ENCODE assay signal across 31 mouse cellular contexts in genomic region chr11:79526549-79526948, GRCm38 (mm10). TPM values are rescaled to one million over a fixed set of nuclear protein-coding genes. Genes with fewer than 3 reads are reported as not detected.
DNase-seq lines count a peak whose midpoint lies in the region; ATAC-seq and TF ChIP-seq lines count a peak whose summit lies in the region.
"Had no signal": no experiment of that assay in that cellular context is flagged by ENCODE, and none has a peak within 500 bp of the region (broad histone marks: within the 10 kb centered on the region; RNA-seq: fewer than 3 reads in every experiment).

No protein-coding gene starts in this region.

- no peak overlapping the region for H3K27ac ChIP-seq in heart, postnatal 0 days (ENCODE audit: low read depth)
- H3K27ac ChIP-seq in liver, embryonic 15.5 days (replicated peaks), result 0 out of 2 replicates have a peak overlapping the region, but pooled peaks have one; percentile 78
- H3K27ac ChIP-seq in MEL (ENCODE audit: control insufficient read depth, low read depth, low read length), result peak overlapping the region; percentile 80
- peak overlapping the region; percentile 98 for H3K27ac ChIP-seq in macrophage
- no peak overlapping the region for H3K27ac ChIP-seq in lung, postnatal 0 days (ENCODE audit: low read length)
- H3K27ac ChIP-seq: forebrain, embryonic 13.5 days; hindbrain, embryonic 10.5 days; hindbrain, embryonic 15.5 days; limb, embryonic 13.5 days; neural tube, embryonic 12.5 days had no signal

- H3K36me3 ChIP-seq in heart, postnatal 0 days (replicated peaks; ENCODE audit: control insufficient read depth, insufficient read depth, low read length), result peaks cover 4% of the 10 kb centered on the region; the same call in 1 of the 2 replicates
- H3K36me3 ChIP-seq in liver, embryonic 15.5 days (replicated peaks), result no peaks in the 10 kb centered on the region
- H3K36me3 ChIP-seq in MEL (ENCODE audit: control insufficient read depth in 1 of 2, insufficient read depth in 2 of 2, low read length in 2 of 2), result peaks cover 0 to 49% of the 10 kb centered on the region in 2 experiments; a peak in 2 of 4 replicates
- peaks cover 8% of the 10 kb centered on the region for H3K36me3 ChIP-seq in macrophage (ENCODE audit: inconsistent target)
- H3K36me3 ChIP-seq in lung, postnatal 0 days (ENCODE audit: insufficient read depth, low read length), result no peaks in the 10 kb centered on the region
- H3K36me3 ChIP-seq: hindbrain, embryonic 15.5 days; liver, embryonic 13.5 days; stomach, embryonic 15.5 days had no signal

- WGBS in heart, postnatal 0 days, result 61% methylated on average over 3 of the region's 3 CpGs
- WGBS in liver, embryonic 15.5 days (ENCODE audit: insufficient replicate concordance), result 68% methylated on average over 3 of the region's 3 CpGs
- 63% methylated on average over 3 of the region's 3 CpGs for WGBS in macrophage (ENCODE audit: missing documents)
- 83% methylated on average over 3 of the region's 3 CpGs for WGBS in lung, postnatal 0 days

- H3K79me2 ChIP-seq in MEL (ENCODE audit: control insufficient read depth, insufficient read depth, low read length, poor library complexity) (peaks cover 11% of the 10 kb centered on the region), macrophage (ENCODE audit: inconsistent target) (peaks cover 85% of the 10 kb centered on the region)

- no peak for ATAC-seq in heart, postnatal 0 days (ENCODE audit: insufficient read depth, low read depth)
- ATAC-seq in liver, embryonic 15.5 days (ENCODE audit: insufficient read depth), result no peak
- no peak for ATAC-seq in lung, postnatal 0 days
- ATAC-seq: forebrain, embryonic 13.5 days; inflammation-experienced regulatory T-cells, adult 6 months; midbrain, embryonic 16.5 days; Patski had no signal

- TF ChIP-seq POLR2A in MEL (IDR thresholded peaks at IDR 0.05; ENCODE audit: control insufficient read depth in 1 of 2, insufficient read depth in 1 of 2, low read depth in 1 of 2, low read length in 2 of 2, poor library complexity in 1 of 2), result no peak

- no peaks in the 10 kb centered on the region for H3K9me3 ChIP-seq in heart, postnatal 0 days (replicated peaks; ENCODE audit: control insufficient read depth, low read length)
- H3K9me3 ChIP-seq in liver, embryonic 15.5 days (replicated peaks), result no peaks in the 10 kb centered on the region
- H3K9me3 ChIP-seq in MEL (replicated peaks; ENCODE audit: insufficient read depth, low read length), result no peaks in the 10 kb centered on the region
- H3K9me3 ChIP-seq in lung, postnatal 0 days (ENCODE audit: low read length), result no peaks in the 10 kb centered on the region
- H3K9me3 ChIP-seq: forebrain, embryonic 13.5 days; hindbrain, embryonic 10.5 days; hindbrain, embryonic 15.5 days; limb, embryonic 13.5 days; liver, embryonic 13.5 days; neural tube, embryonic 12.5 days; stomach, embryonic 15.5 days had no signal

- H3K4me2 ChIP-seq in heart, postnatal 0 days (ENCODE audit: low read depth, low read length), result peak overlapping the region; percentile 31; the same call in 1 of the 2 replicates
- peak overlapping the region; percentile 36; the same call in 1 of the 2 replicates for H3K4me2 ChIP-seq in liver, embryonic 15.5 days
- H3K4me2 ChIP-seq in lung, postnatal 0 days (replicated peaks; ENCODE audit: low read depth, low read length), result no peak overlapping the region
- H3K4me2 ChIP-seq: forebrain, embryonic 13.5 days; hindbrain, embryonic 15.5 days; limb, embryonic 13.5 days; lung, embryonic 14.5 days; midbrain, embryonic 11.5 days; neural tube, embryonic 12.5 days; stomach, embryonic 15.5 days had no signal

- intact Hi-C loops in heart, postnatal 10 days (cut with DNase I), result no loop called here

- no peak for TF ChIP-seq EP300 in heart, postnatal 0 days (IDR thresholded peaks at IDR 0.05; ENCODE audit: low read depth)
- TF ChIP-seq EP300 in MEL (IDR thresholded peaks at IDR 0.05; ENCODE audit: low read depth in 1 of 2, low read length in 2 of 2), result no peak
- no peak for TF ChIP-seq EP300 in lung, postnatal 0 days (IDR thresholded peaks at IDR 0.05)

- no peak for TF ChIP-seq CTCF in heart, postnatal 0 days (IDR thresholded peaks at IDR 0.05; ENCODE audit: low read depth)
- TF ChIP-seq CTCF in MEL (IDR thresholded peaks at IDR 0.05 in 2 of 3, conservative IDR thresholded peaks at IDR 0.05 in 1 of 3; ENCODE audit: control insufficient read depth in 1 of 3, insufficient read depth in 1 of 3, low read depth in 2 of 3, low read length in 3 of 3, poor library complexity in 1 of 3, severe bottlenecking in 1 of 3), result no peak
- TF ChIP-seq CTCF in lung, postnatal 0 days (IDR thresholded peaks at IDR 0.05), result no peak

- no peak overlapping the region for H3K4me3 ChIP-seq in heart, postnatal 0 days (ENCODE audit: low read depth, low read length)
- no peak overlapping the region for H3K4me3 ChIP-seq in liver, embryonic 15.5 days (replicated peaks)
- peak overlapping the region; percentile 48 to 58 for H3K4me3 ChIP-seq in MEL (ENCODE audit: control insufficient read depth in 1 of 2, insufficient read depth in 1 of 2, low read depth in 2 of 2, low read length in 2 of 2)
- H3K4me3 ChIP-seq in macrophage (ENCODE audit: inconsistent target), result no peak overlapping the region
- no peak overlapping the region for H3K4me3 ChIP-seq in lung, postnatal 0 days (ENCODE audit: low read depth, low read length)
- H3K4me3 ChIP-seq: forebrain, embryonic 13.5 days; hindbrain, embryonic 10.5 days; hindbrain, embryonic 15.5 days; limb, embryonic 13.5 days; liver, embryonic 13.5 days; neural tube, embryonic 12.5 days; stomach, embryonic 15.5 days had no signal

- H3K4me1 ChIP-seq in heart, postnatal 0 days (ENCODE audit: control insufficient read depth, insufficient read depth), result peaks cover 10% of the 10 kb centered on the region
- peaks cover 29% of the 10 kb centered on the region for H3K4me1 ChIP-seq in liver, embryonic 15.5 days (replicated peaks)
- peaks cover 28% of the 10 kb centered on the region in 2 experiments for H3K4me1 ChIP-seq in MEL (ENCODE audit: control insufficient read depth in 1 of 2, insufficient read depth in 2 of 2, low read length in 2 of 2)
- H3K4me1 ChIP-seq in lung, postnatal 0 days (ENCODE audit: insufficient read depth, low read depth, low read length), result no peaks in the 10 kb centered on the region
- H3K4me1 ChIP-seq: forebrain, embryonic 13.5 days; hindbrain, embryonic 10.5 days; hindbrain, embryonic 15.5 days; limb, embryonic 13.5 days; neural tube, embryonic 12.5 days; stomach, embryonic 15.5 days had no signal

- no peaks in the 10 kb centered on the region for H3K27me3 ChIP-seq in heart, postnatal 0 days (ENCODE audit: control insufficient read depth, insufficient read depth, low read length)
- H3K27me3 ChIP-seq in liver, embryonic 15.5 days, result no peaks in the 10 kb centered on the region
- no peaks in the 10 kb centered on the region for H3K27me3 ChIP-seq in MEL (ENCODE audit: control insufficient read depth in 1 of 2, insufficient read depth in 2 of 2, low read length in 2 of 2)
- no peaks in the 10 kb centered on the region for H3K27me3 ChIP-seq in lung, postnatal 0 days (replicated peaks; ENCODE audit: insufficient read depth, low read length)
- H3K27me3 ChIP-seq: forebrain, embryonic 13.5 days; hindbrain, embryonic 15.5 days; limb, embryonic 13.5 days; liver, embryonic 13.5 days; neural tube, embryonic 12.5 days; Patski; stomach, embryonic 15.5 days had no signal

- no peak for TF ChIP-seq RAD21 in MEL (IDR thresholded peaks at IDR 0.05; ENCODE audit: low read depth, low read length)

- no peak overlapping the region for H3K9ac ChIP-seq in heart, postnatal 0 days (replicated peaks; ENCODE audit: low read depth, low read length)
- H3K9ac ChIP-seq in liver, embryonic 15.5 days, result no peak overlapping the region
- H3K9ac ChIP-seq in MEL (ENCODE audit: control insufficient read depth, low read depth, low read length, poor library complexity, severe bottlenecking), result peak overlapping the region; percentile 65
- H3K9ac ChIP-seq in lung, postnatal 0 days (replicated peaks; ENCODE audit: low read depth), result no peak overlapping the region
- H3K9ac ChIP-seq: forebrain, embryonic 13.5 days; hindbrain, embryonic 15.5 days; limb, embryonic 13.5 days; lung, embryonic 14.5 days; neural tube, embryonic 12.5 days; stomach, embryonic 15.5 days had no signal

- DNase-seq in heart, postnatal 0 days (ENCODE audit: low spot score), result no peak
- DNase-seq in heart, postnatal 10 days, result no peak
- DNase-seq in liver, result no peak
- no peak for DNase-seq in MEL (ENCODE audit: low read depth, low spot score)
- DNase-seq in lung, postnatal 0 days (ENCODE audit: low spot score), result no peak
- DNase-seq: cerebellum, adult 11 months; cerebellum, adult 9-10 months; cerebellum, postnatal 36 days; liver, embryonic 13.5 days; lung, embryonic 14.5 days; right cerebral cortex, postnatal 4 days; thymus, adult 18-20 months; thymus, postnatal 36 days had no signal

RNA-seq across cellular contexts. Expression of gene Evi2b, which starts 3.0 kb away (rescaled TPM):
- total RNA-seq in heart, postnatal 0 days (2014; rRNA removed; ENCODE audit: low replicate concordance), result 0.62 and 0.84 TPM in 2 replicates
- polyA plus RNA-seq in heart, postnatal 0 days (2015; fragmentation: Nextera tagmentation; extraction: Ambion mirVana), result 0.36 and 0.54 TPM in 2 replicates
- total RNA-seq in heart, postnatal 10 days (2021), result 1 to 10 TPM in 1 of 2 experiments, under 1 TPM in 1; 0.77 to 1.2 TPM
- 4.8 and 5.2 TPM in 2 replicates for polyA plus RNA-seq in liver, embryonic 15.5 days (2015; fragmentation: Nextera tagmentation; extraction: Ambion mirVana)
- total RNA-seq in MEL (2012; rRNA removed), result 8.1 and 13.0 TPM in 2 replicates
- 10 to 100 TPM in 1 of 2 experiments, not detected in 1; 42.4 TPM for polyA plus RNA-seq in MEL (2012; ENCODE audit: insufficient read depth in 1 of 2, insufficient read length in 2 of 2, low read depth in 1 of 2, low replicate concordance in 2 of 2, missing spikeins in 1 of 2)
- 100 to 1,000 TPM in 16 of 26 experiments, 10 to 100 TPM in 10; 11.0 to 220 (median 121) TPM for total RNA-seq in macrophage (2018; cell fraction: chromatin; rRNA removed)
- total RNA-seq in macrophage (2018; cell fraction: cytosol; rRNA removed), result 100 to 1,000 TPM; 109 to 178 (median 145) TPM
- 100 to 1,000 TPM in 22 of 26 experiments, 10 to 100 TPM in 4; 35.6 to 316 (median 172) TPM for total RNA-seq in macrophage (2018; cell fraction: nucleus; rRNA removed)
- 141 to 593 TPM (median 289 TPM) in 3 replicates for polyA plus RNA-seq in macrophage (2018)
- 2.0 and 2.6 TPM in 2 replicates for polyA plus RNA-seq in lung, postnatal 0 days (2015; fragmentation: Nextera tagmentation; extraction: Ambion mirVana)
- total RNA-seq: ES-E14 had no signal
- polyA plus RNA-seq: embryonic facial prominence, embryonic 11.5 days; forebrain, embryonic 13.5 days; hindbrain, embryonic 15.5 days; midbrain, embryonic 16.5 days; neural tube, embryonic 12.5 days had no signal

RNA-seq across cellular contexts. Expression of gene Evi2, which starts 3.8 kb away (rescaled TPM):
- total RNA-seq in heart, postnatal 0 days (2014; rRNA removed; ENCODE audit: low replicate concordance), result not detected in 2 replicates
- 0.14 and 0.19 TPM in 2 replicates for polyA plus RNA-seq in heart, postnatal 0 days (2015; fragmentation: Nextera tagmentation; extraction: Ambion mirVana)
- under 1 TPM; 0.10 TPM for total RNA-seq in heart, postnatal 10 days (2021)
- polyA plus RNA-seq in liver, embryonic 15.5 days (2015; fragmentation: Nextera tagmentation; extraction: Ambion mirVana), result 0.75 and 0.82 TPM in 2 replicates
- 0.15 and 0.46 TPM in 2 replicates for total RNA-seq in MEL (2012; rRNA removed)
- polyA plus RNA-seq in MEL (2012; ENCODE audit: insufficient read depth in 1 of 2, insufficient read length in 2 of 2, low read depth in 1 of 2, low replicate concordance in 2 of 2, missing spikeins in 1 of 2) (1 to 10 TPM in 1 of 2 experiments, not detected in 1; 1.2 TPM), macrophage (2018) (12.0 to 26.9 TPM (median 22.2 TPM) in 3 replicates)
- 10 to 100 TPM in 21 of 26 experiments, 1 to 10 TPM in 5; 2.7 to 35.0 (median 22.9) TPM for total RNA-seq in macrophage (2018; cell fraction: chromatin; rRNA removed)
- 10 to 100 TPM in 25 of 26 experiments, 1 to 10 TPM in 1; 7.8 to 17.8 (median 14.0) TPM for total RNA-seq in macrophage (2018; cell fraction: cytosol; rRNA removed)
- 10 to 100 TPM in 24 of 26 experiments, 1 to 10 TPM in 2; 5.1 to 44.0 (median 21.8) TPM for total RNA-seq in macrophage (2018; cell fraction: nucleus; rRNA removed)
- 0.61 and 0.64 TPM in 2 replicates for polyA plus RNA-seq in lung, postnatal 0 days (2015; fragmentation: Nextera tagmentation; extraction: Ambion mirVana)
- total RNA-seq: heart, adult 18-20 months; left cerebral cortex, adult 18-20 months; left cerebral cortex, postnatal 36 days had no signal
- polyA plus RNA-seq: Patski had no signal

RNA-seq across cellular contexts. Expression of gene Evi2a, which starts 3.9 kb away (rescaled TPM):
- 2.0 and 2.1 TPM in 2 replicates for total RNA-seq in heart, postnatal 0 days (2014; rRNA removed; ENCODE audit: low replicate concordance)
- polyA plus RNA-seq in heart, postnatal 0 days (2015; fragmentation: Nextera tagmentation; extraction: Ambion mirVana), result 2.5 TPM in 2 replicates
- total RNA-seq in heart, postnatal 10 days (2021), result 1 to 10 TPM in 1 of 2 experiments, under 1 TPM in 1; 0.81 to 2.0 TPM
- polyA plus RNA-seq in liver, embryonic 15.5 days (2015; fragmentation: Nextera tagmentation; extraction: Ambion mirVana), result 5.9 and 6.3 TPM in 2 replicates
- 0.13 and 0.19 TPM in 2 replicates for total RNA-seq in MEL (2012; rRNA removed)
- under 1 TPM in 1 of 2 experiments, not detected in 1; 0.18 TPM for polyA plus RNA-seq in MEL (2012; ENCODE audit: insufficient read depth in 1 of 2, insufficient read length in 2 of 2, low read depth in 1 of 2, low replicate concordance in 2 of 2, missing spikeins in 1 of 2)
- total RNA-seq in macrophage (2018; cell fraction: chromatin; rRNA removed), result 100 to 1,000 TPM in 16 of 26 experiments, 10 to 100 TPM in 10; 15.8 to 244 (median 113) TPM
- 100 to 1,000 TPM; 334 to 519 (median 442) TPM for total RNA-seq in macrophage (2018; cell fraction: cytosol; rRNA removed)
- total RNA-seq in macrophage (2018; cell fraction: nucleus; rRNA removed), result 100 to 1,000 TPM in 25 of 26 experiments, 10 to 100 TPM in 1; 94.6 to 560 (median 329) TPM
- 439 to 590 TPM (median 443 TPM) in 3 replicates for polyA plus RNA-seq in macrophage (2018)
- polyA plus RNA-seq in lung, postnatal 0 days (2015; fragmentation: Nextera tagmentation; extraction: Ambion mirVana), result 6.4 and 8.0 TPM in 2 replicates

RNA-seq across cellular contexts. Expression of gene Omg, which starts 22.7 kb away (rescaled TPM):
- not detected in 2 replicates for total RNA-seq in heart, postnatal 0 days (2014; rRNA removed; ENCODE audit: low replicate concordance)
- 0.07 TPM in 1 of 2 replicates, not detected in the other for polyA plus RNA-seq in heart, postnatal 0 days (2015; fragmentation: Nextera tagmentation; extraction: Ambion mirVana)
- total RNA-seq in heart, postnatal 10 days (2021), result not detected
- polyA plus RNA-seq in liver, embryonic 15.5 days (2015; fragmentation: Nextera tagmentation; extraction: Ambion mirVana), result not detected in 2 replicates
- total RNA-seq in MEL (2012; rRNA removed), result not detected in 2 replicates
- polyA plus RNA-seq in MEL (2012; ENCODE audit: insufficient read depth in 1 of 2, insufficient read length in 2 of 2, low read depth in 1 of 2, low replicate concordance in 2 of 2, missing spikeins in 1 of 2) (under 1 TPM in 1 of 2 experiments, not detected in 1; 0.21 TPM), macrophage (2018) (0.11 to 0.34 TPM in 2 of 3 replicates, not detected in the other)
- 1 to 10 TPM in 8 of 26 experiments, under 1 TPM in 11, not detected in 7; 0.30 to 2.5 (median 0.92) TPM for total RNA-seq in macrophage (2018; cell fraction: chromatin; rRNA removed)
- total RNA-seq in macrophage (2018; cell fraction: cytosol; rRNA removed), result under 1 TPM in 14 of 26 experiments, not detected in 12; 0.03 to 0.29 (median 0.07) TPM
- total RNA-seq in macrophage (2018; cell fraction: nucleus; rRNA removed), result 1 to 10 TPM in 1 of 26 experiments, under 1 TPM in 18, not detected in 7; 0.21 to 1.2 (median 0.42) TPM
- polyA plus RNA-seq in lung, postnatal 0 days (2015; fragmentation: Nextera tagmentation; extraction: Ambion mirVana), result 0.13 TPM in 1 of 2 replicates, not detected in the other
- total RNA-seq: gastrocnemius, postnatal 36 days; heart, adult 18-20 months had no signal
- polyA plus RNA-seq: liver, embryonic 13.5 days; Patski had no signal

Comparison
In these comparisons a context has a peak if more than half of its experiments do, and no peak if none do; other contexts are left out.
1. H3K27ac ChIP-seq: peak in liver, embryonic 15.5 days (single experiment), MEL (single experiment) and macrophage (single experiment); none in heart, postnatal 0 days (single experiment) and lung, postnatal 0 days (single experiment).
2. H3K4me3 ChIP-seq: peak in MEL (2 of 2); none in heart, postnatal 0 days (single experiment), liver, embryonic 15.5 days (single experiment), macrophage (single experiment) and lung, postnatal 0 days (single experiment).
3. RNA of gene Evi2a, which starts 3.9 kb away (polyA plus RNA-seq): 439 to 590 TPM in macrophage; 6.4 to 8.0 TPM in lung, postnatal 0 days, 5.9 to 6.3 TPM in liver, embryonic 15.5 days, 2.5 TPM in heart, postnatal 0 days and 0.18 TPM in MEL; every median in the first group is over 10 times any median in the second.